Mouse (Mus musculus): ENCODE results near the gene Slc4a3. TPM values are rescaled to one million over a fixed set of nuclear protein-coding genes. Genes with fewer than 3 reads are reported as not detected.

The Slc4a3 gene
- polyA plus RNA-seq, 1 experiment from 2014 or later: 17.7 TPM

- no peak overlapping the region for H3K4me2 ChIP-seq
- H3K27me3 ChIP-seq (replicated peaks): no peaks in the 10 kb centered on the region
- H3K9me3 ChIP-seq: no peaks in the 10 kb centered on the region
- H3K36me3 ChIP-seq: no peaks in the 10 kb centered on the region
- WGBS: 60% methylated on average over 20 of the region's 20 CpGs
- H3K4me1 ChIP-seq: peaks cover 24% of the 10 kb centered on the region
- no peak overlapping the region for H3K9ac ChIP-seq
- ATAC-seq (ENCODE audit: insufficient read depth, low FRiP score, low read depth): no peak
- H3K4me3 ChIP-seq (replicated peaks): no peak overlapping the region
- H3K27ac ChIP-seq: no peak overlapping the region
Measured at GRCm38 (mm10) chr1:75509586-75509985, 36.5 kb upstream of the Slc4a3 start.

GRCm38 (mm10) chr1:75510154-75510553, 35.9 kb upstream of the Slc4a3 start:
- Histone ChIP-seq H3K4me1 (peaks cover 19% of the 10 kb centered on the region), H3K9me3 (no peaks in the 10 kb centered on the region), H3K9ac (no peak overlapping the region), H3K36me3 (no peaks in the 10 kb centered on the region), H3K4me3 (replicated peaks) (no peak overlapping the region), H3K27me3 (replicated peaks) (no peaks in the 10 kb centered on the region), H3K4me2 (no peak overlapping the region), H3K27ac (no peak overlapping the region)
- WGBS: 67% methylated on average over 5 of the region's 5 CpGs
- ATAC-seq (ENCODE audit: insufficient read depth, low FRiP score, low read depth): no peak

GRCm38 (mm10) chr1:75511437-75512210, 34.4 kb upstream of the Slc4a3 start:
- peak; percentile 56; the same call in 1 of the 2 replicates for ATAC-seq (ENCODE audit: insufficient read depth, low FRiP score, low read depth)

DNA sequence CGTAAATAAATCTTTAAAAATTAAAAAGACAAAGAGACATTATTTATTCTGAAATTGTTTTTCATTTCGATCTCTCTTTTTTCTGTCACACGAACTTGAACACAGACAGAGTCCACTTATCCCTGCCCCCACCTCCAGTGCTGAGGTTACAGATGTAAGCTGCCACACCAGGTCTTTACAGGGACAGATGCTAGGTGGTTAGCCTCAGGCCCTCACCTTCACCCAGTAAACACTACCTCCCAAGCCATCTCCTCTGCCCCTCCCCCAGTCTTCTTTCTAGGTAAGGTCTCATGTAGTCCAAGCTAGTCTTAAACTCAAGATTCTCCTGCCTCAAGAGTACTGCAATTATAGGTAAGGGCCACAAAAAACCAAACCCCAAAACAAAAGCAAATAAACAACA, 33.5 kb upstream of the Slc4a3 start:
- H3K4me3 ChIP-seq (replicated peaks): no peak overlapping the region
- WGBS: 90% methylated on average over 3 of the region's 3 CpGs
- H3K36me3 ChIP-seq: no peaks in the 10 kb centered on the region
- ATAC-seq (ENCODE audit: insufficient read depth, low FRiP score, low read depth): no peak
- peaks cover 8% of the 10 kb centered on the region; the same call in 1 of the 2 replicates for H3K4me1 ChIP-seq
- H3K9ac ChIP-seq: no peak overlapping the region
- no peaks in the 10 kb centered on the region for H3K9me3 ChIP-seq
- no peaks in the 10 kb centered on the region for H3K27me3 ChIP-seq (replicated peaks)
- H3K4me2 ChIP-seq: no peak overlapping the region
- no peak overlapping the region for H3K27ac ChIP-seq

More at GRCm38 (mm10) chr1:75511437-75512210, 34.4 kb upstream of the Slc4a3 start:
- H3K4me3 ChIP-seq (replicated peaks): no peak overlapping the region
- H3K36me3 ChIP-seq: no peaks in the 10 kb centered on the region
- WGBS: 48% methylated on average over 4 of the region's 4 CpGs
- no peaks in the 10 kb centered on the region for H3K27me3 ChIP-seq (replicated peaks)
- no peak overlapping the region for H3K9ac ChIP-seq
- peaks cover 17% of the 10 kb centered on the region for H3K4me1 ChIP-seq
- no peak overlapping the region for H3K4me2 ChIP-seq
- H3K27ac ChIP-seq: peak overlapping the region; percentile 72
- H3K9me3 ChIP-seq: no peaks in the 10 kb centered on the region

DNA sequence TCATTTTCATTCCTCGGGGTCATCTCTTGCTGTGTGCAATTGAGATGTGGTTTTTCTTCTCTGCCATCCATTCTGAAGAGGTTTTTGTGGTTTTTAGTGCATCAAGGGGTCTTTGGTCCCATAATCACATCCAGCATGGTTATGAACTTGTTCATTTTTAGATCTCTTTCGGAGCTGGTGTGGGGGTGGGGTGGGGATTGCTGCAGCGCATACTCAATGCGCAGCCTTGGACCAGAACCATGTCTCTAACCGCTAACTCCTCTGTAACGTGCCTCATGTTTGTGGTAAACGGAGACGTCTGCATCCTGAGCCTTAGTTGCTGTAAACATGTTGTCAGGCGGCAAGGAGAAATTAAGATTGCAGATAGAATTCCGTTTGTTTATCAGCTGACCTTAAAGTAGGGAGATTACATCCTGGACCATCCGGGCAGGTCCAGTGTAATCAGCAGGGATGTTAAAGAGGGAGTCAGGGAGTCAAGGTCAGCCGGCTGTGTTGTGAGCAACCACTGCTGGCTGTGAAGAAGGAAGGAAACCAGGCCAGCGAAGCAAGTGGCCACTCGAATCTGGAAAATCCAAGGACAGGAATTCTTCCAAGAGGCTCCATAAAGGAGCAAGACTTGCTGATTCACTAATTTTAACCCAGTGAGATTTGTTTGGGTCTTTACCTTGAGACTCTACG, 29.2 kb upstream of the Slc4a3 start:
- WGBS: 62% methylated on average over 15 of the region's 15 CpGs

GRCm38 (mm10) chr1:75517984-75518383, 28.1 kb upstream of the Slc4a3 start:
- no peak for ATAC-seq (ENCODE audit: insufficient read depth, low FRiP score, low read depth)
- Histone ChIP-seq H3K9me3 (no peaks in the 10 kb centered on the region), H3K36me3 (no peaks in the 10 kb centered on the region), H3K9ac (no peak overlapping the region), H3K4me3 (replicated peaks) (no peak overlapping the region), H3K4me2 (no peak overlapping the region), H3K27me3 (replicated peaks) (no peaks in the 10 kb centered on the region), H3K4me1 (peaks cover 22% of the 10 kb centered on the region), H3K27ac (peak overlapping the region; percentile 70)
- WGBS: 33% methylated on average over 4 of the region's 4 CpGs

More for the DNA sequence above, 29.2 kb upstream of the Slc4a3 start:
- no peak overlapping the region for H3K27ac ChIP-seq
- no peak overlapping the region for H3K9ac ChIP-seq
- peaks cover 23% of the 10 kb centered on the region for H3K4me1 ChIP-seq
- no peak overlapping the region for H3K4me3 ChIP-seq (replicated peaks)
- H3K9me3 ChIP-seq: no peaks in the 10 kb centered on the region
- no peak for ATAC-seq (ENCODE audit: insufficient read depth, low FRiP score, low read depth)
- H3K27me3 ChIP-seq (replicated peaks): no peaks in the 10 kb centered on the region
- no peaks in the 10 kb centered on the region for H3K36me3 ChIP-seq
- H3K4me2 ChIP-seq: no peak overlapping the region

DNA sequence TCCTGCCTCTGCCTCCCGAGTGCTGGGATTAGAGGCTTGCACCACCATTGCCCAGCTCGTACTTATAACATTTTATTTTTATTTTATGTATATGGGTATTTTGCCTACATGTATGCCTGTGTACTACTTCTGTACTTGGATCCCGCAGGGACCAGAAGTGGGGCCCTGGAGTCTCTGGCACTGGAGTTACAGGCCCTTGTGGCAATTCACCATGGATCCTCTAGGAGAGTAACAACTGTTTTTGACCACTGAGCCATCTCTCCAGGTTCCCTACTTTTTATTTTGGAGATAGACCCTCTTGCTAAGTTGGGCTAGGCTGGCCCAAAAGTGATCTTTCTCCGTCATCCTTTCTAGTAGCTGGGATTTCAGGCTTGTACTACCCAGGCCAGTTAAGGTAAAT, 27.6 kb upstream of the Slc4a3 start:
- no peak for ATAC-seq (ENCODE audit: insufficient read depth, low FRiP score, low read depth)
- 96% methylated on average over 4 of the region's 4 CpGs for WGBS
- Histone ChIP-seq H3K4me3 (replicated peaks) (no peak overlapping the region), H3K4me2 (no peak overlapping the region), H3K4me1 (peaks cover 22% of the 10 kb centered on the region), H3K27ac (peak overlapping the region; percentile 70), H3K9me3 (no peaks in the 10 kb centered on the region), H3K27me3 (replicated peaks) (no peaks in the 10 kb centered on the region), H3K9ac (no peak overlapping the region), H3K36me3 (no peaks in the 10 kb centered on the region)

- Histone ChIP-seq H3K4me2 (0 out of 2 replicates have a peak overlapping the region, but pooled peaks have one; percentile 22), H3K9me3 (no peaks in the 10 kb centered on the region), H3K36me3 (no peaks in the 10 kb centered on the region), H3K9ac (no peak overlapping the region), H3K4me1 (peaks cover 22% of the 10 kb centered on the region), H3K27me3 (replicated peaks) (no peaks in the 10 kb centered on the region), H3K27ac (peak overlapping the region; percentile 99), H3K4me3 (replicated peaks) (no peak overlapping the region)
- no peak for ATAC-seq (ENCODE audit: insufficient read depth, low FRiP score, low read depth)
- WGBS: 32% methylated on average over 5 of the region's 5 CpGs
Measured at GRCm38 (mm10) chr1:75519576-75519975, 26.5 kb upstream of the Slc4a3 start.

DNA sequence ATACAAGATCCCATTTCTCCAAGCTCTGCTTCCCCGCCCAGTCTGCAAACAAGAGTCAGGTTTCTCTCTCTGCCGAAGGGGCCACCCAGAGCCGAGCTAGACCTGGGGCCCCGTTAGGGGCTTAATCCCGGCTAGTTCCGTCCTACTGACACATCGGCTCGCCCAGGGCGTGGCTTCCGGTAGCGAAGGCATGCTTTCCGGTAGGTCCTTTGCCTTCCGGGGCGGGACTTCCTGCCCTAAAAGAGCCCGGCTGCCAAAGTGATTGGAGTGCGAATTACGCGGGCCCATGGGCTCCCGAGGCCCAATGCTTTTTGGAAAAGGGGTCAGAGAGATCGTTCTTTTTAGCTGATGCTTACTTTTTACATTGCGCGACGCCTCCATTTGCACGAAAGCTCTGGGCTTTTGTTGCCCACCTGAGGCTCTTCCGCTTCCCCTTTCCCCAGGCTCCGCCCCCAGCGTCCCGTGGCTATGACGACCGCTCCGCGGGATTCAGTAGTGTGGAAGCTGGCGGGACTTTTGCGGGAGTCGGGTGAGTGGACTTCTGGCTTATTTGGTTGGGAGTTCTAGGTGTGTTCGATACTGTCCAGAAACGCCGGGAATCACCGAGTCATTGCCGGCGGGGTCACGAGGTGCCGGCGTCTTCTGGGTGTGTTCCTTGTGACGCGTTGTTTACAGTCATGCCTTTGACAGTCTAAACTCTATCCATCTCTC, 24.6 kb upstream of the Slc4a3 start, which contains the start of gene Stk11ip:
Gene Stk11ip (plus strand): TSS at position 209 of the 711 bp plus-strand sequence.
- no peaks in the 10 kb centered on the region for H3K9me3 ChIP-seq
- whole genome bisulfite sequencing: under 1% methylated on average over 46 of the region's 46 CpGs

DNA sequence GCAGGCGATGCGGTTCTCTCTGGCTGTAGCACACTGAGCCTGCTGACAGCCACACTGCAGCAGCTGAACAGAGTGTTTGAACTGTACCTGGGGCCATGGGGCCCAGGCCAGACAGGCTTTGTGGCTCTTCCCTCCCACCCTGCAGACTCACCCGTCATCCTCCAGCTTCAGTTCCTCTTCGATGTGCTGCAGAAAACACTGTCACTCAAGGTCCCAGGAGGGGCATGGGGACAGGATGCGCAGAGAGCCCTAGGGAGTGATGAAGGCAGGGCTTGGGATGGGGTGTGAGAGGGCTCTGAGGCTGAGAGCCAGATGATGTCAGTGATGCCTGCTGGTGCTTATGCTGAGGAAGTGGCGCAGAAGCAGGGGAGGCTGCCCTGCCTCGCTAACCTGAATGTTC, 21.4 kb upstream of the Slc4a3 start:
- H3K9ac ChIP-seq: no peak overlapping the region
- no peaks in the 10 kb centered on the region for H3K9me3 ChIP-seq
- no peak overlapping the region for H3K4me2 ChIP-seq
- peaks cover 20% of the 10 kb centered on the region; the same call in 1 of the 2 replicates for H3K36me3 ChIP-seq
- peaks cover 13% of the 10 kb centered on the region for H3K4me1 ChIP-seq
- H3K4me3 ChIP-seq (replicated peaks): no peak overlapping the region
- no peak overlapping the region for H3K27ac ChIP-seq
- ATAC-seq (ENCODE audit: insufficient read depth, low FRiP score, low read depth): no peak
- no peaks in the 10 kb centered on the region for H3K27me3 ChIP-seq (replicated peaks)
- WGBS: 83% methylated on average over 7 of the region's 7 CpGs

More for the DNA sequence above, 24.6 kb upstream of the Slc4a3 start, which contains the start of gene Stk11ip:
- H3K36me3 ChIP-seq: peaks cover 3% of the 10 kb centered on the region; the same call in 1 of the 2 replicates
- peak within 1 kb of the TSS; percentile 32; the same call in 1 of the 2 replicates for H3K9ac ChIP-seq
- peak within 1 kb of the TSS; percentile 58 for H3K4me3 ChIP-seq (replicated peaks)
- peak within 1 kb of the TSS; percentile 99 for H3K27ac ChIP-seq
- peak within 1 kb of the TSS; percentile 67 for H3K4me2 ChIP-seq
- H3K27me3 ChIP-seq (replicated peaks): no peaks in the 10 kb centered on the region
- peaks cover 22% of the 10 kb centered on the region for H3K4me1 ChIP-seq
- peak; percentile 96 for ATAC-seq (ENCODE audit: insufficient read depth, low FRiP score, low read depth)

- H3K27me3 ChIP-seq (replicated peaks): no peaks in the 10 kb centered on the region
- H3K36me3 ChIP-seq: peaks cover 52% of the 10 kb centered on the region; the same call in 1 of the 2 replicates
Measured at GRCm38 (mm10) chr1:75530546-75530945, 15.5 kb upstream of the Slc4a3 start.

More at GRCm38 (mm10) chr1:75530546-75530945, 15.5 kb upstream of the Slc4a3 start:
- H3K27ac ChIP-seq: no peak overlapping the region
- WGBS: 73% methylated on average over 4 of the region's 4 CpGs
- H3K4me2 ChIP-seq: no peak overlapping the region
- H3K9ac ChIP-seq: no peak overlapping the region
- no peak for ATAC-seq (ENCODE audit: insufficient read depth, low FRiP score, low read depth)
- no peaks in the 10 kb centered on the region for H3K4me1 ChIP-seq
- H3K4me3 ChIP-seq (replicated peaks): no peak overlapping the region
- no peaks in the 10 kb centered on the region for H3K9me3 ChIP-seq
